Mouse (Mus musculus) intestine, embryonic 14.5 days (tissue): ENCODE results near the gene Slc25a39. TPM values are rescaled to one million over a fixed set of nuclear protein-coding genes. Genes with fewer than 3 reads are reported as not detected.

Experiments
- ATAC-seq: fragments of 200-750 bp; cut with Nextera tagmentation; replicated peaks from 2 replicates; pipeline ENCODE4 v1.8.0; 2017; ENCODE audit warnings: low read depth, moderate number of reproducible peaks, moderate TSS enrichment, moderate library complexity; ENCODE audit not compliant: low FRiP score, low TSS enrichment
- DNase-seq: peaks from one replicate; pipeline ENCODE4 v3.0.0-alpha.2; 2018; ENCODE audit warnings: low spot score
- H3K27ac ChIP-seq: fragments of 300-500 bp; sonication (generic); 2 replicates; pipeline ENCODE4 v1.5.1; 2014; ENCODE audit warnings: low read depth, mild to moderate bottlenecking, control low read depth
- H3K27me3 ChIP-seq: fragments of 300-500 bp; sonication (generic); replicated peaks from 2 replicates; pipeline ENCODE4 v1.6.1; 2014; ENCODE audit warnings: low read length, control low read depth; ENCODE audit not compliant: control insufficient read depth, insufficient read depth
- H3K36me3 ChIP-seq: fragments of 300-500 bp; sonication (generic); 2 replicates; pipeline ENCODE4 v1.6.1; 2014; ENCODE audit warnings: low read length, control low read depth; ENCODE audit not compliant: control insufficient read depth, insufficient read depth
- H3K4me1 ChIP-seq: fragments of 300-500 bp; sonication (generic); replicated peaks from 2 replicates; pipeline ENCODE4 v1.6.1; 2014; ENCODE audit warnings: low read length, control low read depth, mixed read lengths; ENCODE audit not compliant: control insufficient read depth, insufficient read depth
- H3K4me2 ChIP-seq: fragments of 300-500 bp; sonication (generic); 2 replicates; pipeline ENCODE4 v1.6.1; 2014; ENCODE audit warnings: low read length
- H3K4me3 ChIP-seq: fragments of 300-500 bp; sonication (generic); 2 replicates; pipeline ENCODE4 v1.5.1; 2014; ENCODE audit warnings: low read depth, low read length, control low read depth, mixed read lengths
- H3K9ac ChIP-seq: fragments of 300-500 bp; sonication (generic); 2 replicates; pipeline ENCODE4 v1.6.1; 2014; ENCODE audit warnings: mild to moderate bottlenecking, low read length
- H3K9me3 ChIP-seq: fragments of 300-500 bp; sonication (generic); 2 replicates; pipeline ENCODE4 v1.6.1; 2016; ENCODE audit warnings: low read length, control low read depth; ENCODE audit not compliant: control insufficient read depth
- WGBS: fragments of 180-500 bp; shearing (Covaris S2); extraction: QIAGEN DNeasy Blood & Tissue Kit; methylation state at CpG from one replicate; pipeline ENCODE4 v1.1.7; 2014; 5-methylcytosine and 5-hydroxymethylcytosine counted together
- polyA plus RNA-seq: library from polyadenylated mRNA; unstranded; fragments of >200 nt; fragmentation: Nextera tagmentation; extraction: Ambion mirVana; gene quantifications from 2 replicates; pipeline ENCODE4 v1.2.1, GENCODE M21; 2014

Slc25a39 gene
- polyA plus RNA-seq, 1 experiment from 2014 or later: 296 TPM

GRCm38 (mm10) chr11:102398007-102398825 is 9.5 kb downstream of the Slc25a39 start:
- Histone ChIP-seq H3K4me3 (no peak overlapping the region), H3K9ac (no peak overlapping the region), H3K4me2 (no peak overlapping the region), H3K36me3 (peaks cover 16% of the 10 kb centered on the region), H3K9me3 (no peaks in the 10 kb centered on the region), H3K27ac (no peak overlapping the region), H3K27me3 (peaks cover 48% of the 10 kb centered on the region), H3K4me1 (peaks cover 8% of the 10 kb centered on the region)
- no peak for ATAC-seq
- no peak for DNase-seq
- WGBS: 76% methylated on average over 20 of the region's 20 CpGs

GRCm38 (mm10) chr11:102396671-102397141 is 11.0 kb downstream of the Slc25a39 start:
- no peak overlapping the region for H3K4me2 ChIP-seq
- H3K9ac ChIP-seq: no peak overlapping the region
- H3K27me3 ChIP-seq: peaks cover 44% of the 10 kb centered on the region
- no peaks in the 10 kb centered on the region for H3K9me3 ChIP-seq
- no peak for ATAC-seq
- H3K4me1 ChIP-seq: peaks cover 10% of the 10 kb centered on the region
- 79% methylated on average over 7 of the region's 7 CpGs for WGBS
- no peak overlapping the region for H3K27ac ChIP-seq
- 0 out of 2 replicates have a peak, but pooled peaks cover under 1% of the 10 kb centered on the region for H3K36me3 ChIP-seq
- H3K4me3 ChIP-seq: no peak overlapping the region
- DNase-seq: no peak

- H3K36me3 ChIP-seq: no peaks in the 10 kb centered on the region
- H3K9me3 ChIP-seq: no peaks in the 10 kb centered on the region
- H3K9ac ChIP-seq: no peak overlapping the region
- 61% methylated on average over 6 of the region's 6 CpGs for WGBS
- no peak overlapping the region for H3K4me2 ChIP-seq
- peaks cover 10% of the 10 kb centered on the region for H3K4me1 ChIP-seq
- H3K27me3 ChIP-seq: peaks cover 43% of the 10 kb centered on the region
- DNase-seq: no peak
- no peak for ATAC-seq
- no peak overlapping the region for H3K27ac ChIP-seq
- H3K4me3 ChIP-seq: no peak overlapping the region
Measured at GRCm38 (mm10) chr11:102396263-102396662, 11.5 kb downstream of the Slc25a39 start.

GRCm38 (mm10) chr11:102395250-102395649 is 12.5 kb downstream of the Slc25a39 start:
- ATAC-seq (no peak), DNase-seq (no peak)
- Histone ChIP-seq H3K27me3 (peaks cover 33% of the 10 kb centered on the region), H3K4me2 (0 out of 2 replicates have a peak overlapping the region, but pooled peaks have one; percentile 88), H3K4me1 (peaks cover 10% of the 10 kb centered on the region), H3K4me3 (no peak overlapping the region), H3K36me3 (no peaks in the 10 kb centered on the region), H3K9me3 (no peaks in the 10 kb centered on the region), H3K9ac (no peak overlapping the region), H3K27ac (no peak overlapping the region)
- 11% methylated on average over 5 of the region's 5 CpGs for WGBS

- H3K4me3 ChIP-seq: no peak overlapping the region
- H3K27ac ChIP-seq: no peak overlapping the region
- DNase-seq (no peak), ATAC-seq (no peak)
- peaks cover 10% of the 10 kb centered on the region for H3K4me1 ChIP-seq
- H3K27me3 ChIP-seq: peaks cover 27% of the 10 kb centered on the region
- no peaks in the 10 kb centered on the region for H3K9me3 ChIP-seq
- peak overlapping the region; percentile 88 for H3K4me2 ChIP-seq
- no peaks in the 10 kb centered on the region for H3K36me3 ChIP-seq
- WGBS: 78% methylated on average over 9 of the region's 9 CpGs
- no peak overlapping the region for H3K9ac ChIP-seq
Measured at GRCm38 (mm10) chr11:102394421-102395124, 13.2 kb downstream of the Slc25a39 start.

GRCm38 (mm10) chr11:102393719-102394420 is 13.9 kb downstream of the Slc25a39 start:
- Histone ChIP-seq H3K9ac (0 out of 2 replicates have a peak overlapping the region, but pooled peaks have one; percentile 29), H3K4me1 (peaks cover 10% of the 10 kb centered on the region), H3K36me3 (no peaks in the 10 kb centered on the region), H3K9me3 (no peaks in the 10 kb centered on the region), H3K27ac (no peak overlapping the region), H3K4me2 (peak overlapping the region; percentile 88), H3K27me3 (peaks cover 20% of the 10 kb centered on the region), H3K4me3 (peak overlapping the region; percentile 39)
- ATAC-seq (peak; percentile 3; the same call in 1 of the 2 replicates), DNase-seq (no peak)
- 11% methylated on average over 17 of the region's 17 CpGs for WGBS

GRCm38 (mm10) chr11:102393238-102393634 is 14.5 kb downstream of the Slc25a39 start, which contains the start of gene Rundc3a:
TSS of gene Rundc3a (plus strand) at chr11:102393403.
- H3K9ac ChIP-seq: 0 out of 2 replicates have a peak within 1 kb of the TSS, but pooled peaks have one; percentile 29
- WGBS: under 1% methylated on average over 30 of the region's 34 CpGs
- H3K27ac ChIP-seq: 0 out of 2 replicates have a peak within 1 kb of the TSS, but pooled peaks have one; percentile 27

More at GRCm38 (mm10) chr11:102393238-102393634, 14.5 kb downstream of the Slc25a39 start, which contains the start of gene Rundc3a:
- Histone ChIP-seq H3K9me3 (no peaks in the 10 kb centered on the region), H3K4me3 (peak within 1 kb of the TSS; percentile 39), H3K27me3 (peaks cover 14% of the 10 kb centered on the region), H3K4me2 (peak within 1 kb of the TSS; percentile 88), H3K36me3 (no peaks in the 10 kb centered on the region), H3K4me1 (peaks cover 10% of the 10 kb centered on the region)
- ATAC-seq (peak; percentile 86), DNase-seq (peak; percentile 97)
